Mouse (Mus musculus): ENCODE results near the gene Mfsd4b2. TPM values are rescaled to one million over a fixed set of nuclear protein-coding genes. Genes with fewer than 3 reads are reported as not detected.
A peak's percentile ranks its signal among the peaks of the same experiment; 100 is the strongest.

Gene Mfsd4b2
- not detected in 2 replicates for polyA plus RNA-seq (2014; fragmentation: Nextera tagmentation; extraction: Ambion mirVana)

- no peaks in the 10 kb centered on the region for H3K36me3 ChIP-seq (replicated peaks; ENCODE audit: control insufficient read depth, insufficient read depth)
- peak; percentile 57; the same call in 1 of the 2 replicates for ATAC-seq (ENCODE audit: low FRiP score)
- WGBS, result 3% methylated on average over 39 of the region's 41 CpGs
- H3K9ac ChIP-seq, result peak within 1 kb of the TSS; percentile 53
- peaks cover 7% of the 10 kb centered on the region; the same call in 1 of the 2 replicates for H3K4me1 ChIP-seq (replicated peaks; ENCODE audit: control insufficient read depth, insufficient read depth, low read length)
- no peak within 1 kb of the TSS for H3K27ac ChIP-seq
- H3K9me3 ChIP-seq (ENCODE audit: control insufficient read depth, low read length), result no peaks in the 10 kb centered on the region
- peak within 1 kb of the TSS; percentile 41 for H3K4me3 ChIP-seq (replicated peaks; ENCODE audit: low read length)
- DNase-seq (ENCODE audit: low spot score), result peak; percentile 33
- H3K4me2 ChIP-seq (replicated peaks), result peak within 1 kb of the TSS; percentile 73
- peaks cover 18% of the 10 kb centered on the region for H3K27me3 ChIP-seq (ENCODE audit: control insufficient read depth, insufficient read depth, low read length)
Observed at GRCm38 (mm10) chr10:39926616-39927139, at the start of gene Mfsd4b2. TSS of gene Mfsd4b2 (minus strand) at chr10:39926923.

DNA sequence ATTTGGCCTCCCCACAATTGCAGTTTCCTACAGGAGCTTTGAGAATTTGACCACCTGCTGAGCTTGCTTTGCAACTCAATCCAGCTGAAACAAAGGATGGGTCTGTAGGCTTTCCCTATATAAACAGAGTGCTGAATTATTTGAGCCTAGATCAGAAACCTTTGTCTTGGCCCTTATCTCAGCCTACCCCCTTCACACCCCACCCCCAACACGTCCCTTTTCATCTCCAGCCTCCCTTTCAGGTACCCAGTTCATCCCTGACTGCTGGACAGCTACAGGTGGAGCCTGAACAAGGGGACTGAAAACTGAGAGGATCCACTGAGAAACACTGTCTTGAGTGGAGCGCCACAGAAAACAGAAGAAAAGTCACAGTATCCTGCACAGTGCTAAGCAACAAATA is 49.0 kb upstream of the Mfsd4b2 start:
- no peak for ATAC-seq (ENCODE audit: low FRiP score)

GRCm38 (mm10) chr10:39974982-39975381 is 48.3 kb upstream of the Mfsd4b2 start:
- ATAC-seq (ENCODE audit: low FRiP score) (no peak), DNase-seq (ENCODE audit: low spot score) (no peak)
- H3K9ac ChIP-seq, result no peak overlapping the region
- no peak overlapping the region for H3K27ac ChIP-seq
- 73% methylated on average over 11 of the region's 11 CpGs for WGBS
- H3K4me2 ChIP-seq (replicated peaks), result no peak overlapping the region
- no peaks in the 10 kb centered on the region for H3K36me3 ChIP-seq (replicated peaks; ENCODE audit: control insufficient read depth, insufficient read depth)
- no peaks in the 10 kb centered on the region for H3K4me1 ChIP-seq (replicated peaks; ENCODE audit: control insufficient read depth, insufficient read depth, low read length)
- no peak overlapping the region for H3K4me3 ChIP-seq (replicated peaks; ENCODE audit: low read length)
- H3K27me3 ChIP-seq (ENCODE audit: control insufficient read depth, insufficient read depth, low read length), result no peaks in the 10 kb centered on the region
- peaks cover 7% of the 10 kb centered on the region; the same call in 1 of the 2 replicates for H3K9me3 ChIP-seq (ENCODE audit: control insufficient read depth, low read length)

More for the DNA sequence above, 49.0 kb upstream of the Mfsd4b2 start:
- Histone ChIP-seq H3K4me3 (replicated peaks; ENCODE audit: low read length) (no peak overlapping the region), H3K9me3 (ENCODE audit: control insufficient read depth, low read length) (peaks cover 7% of the 10 kb centered on the region; the same call in 1 of the 2 replicates), H3K4me1 (replicated peaks; ENCODE audit: control insufficient read depth, insufficient read depth, low read length) (no peaks in the 10 kb centered on the region), H3K4me2 (replicated peaks) (no peak overlapping the region), H3K27ac (no peak overlapping the region), H3K36me3 (replicated peaks; ENCODE audit: control insufficient read depth, insufficient read depth) (no peaks in the 10 kb centered on the region), H3K9ac (no peak overlapping the region), H3K27me3 (ENCODE audit: control insufficient read depth, insufficient read depth, low read length) (no peaks in the 10 kb centered on the region)
- 39% methylated on average over 2 of the region's 2 CpGs for WGBS
- no peak for DNase-seq (ENCODE audit: low spot score)

- no peak for ATAC-seq (ENCODE audit: low FRiP score)
- H3K9me3 ChIP-seq (ENCODE audit: control insufficient read depth, low read length), result no peaks in the 10 kb centered on the region
- H3K27me3 ChIP-seq (ENCODE audit: control insufficient read depth, insufficient read depth, low read length), result no peaks in the 10 kb centered on the region
- no peak overlapping the region for H3K4me3 ChIP-seq (replicated peaks; ENCODE audit: low read length)
- WGBS, result 90% methylated on average over 3 of the region's 3 CpGs
- H3K36me3 ChIP-seq (replicated peaks; ENCODE audit: control insufficient read depth, insufficient read depth), result no peaks in the 10 kb centered on the region
- no peak overlapping the region for H3K27ac ChIP-seq
- H3K9ac ChIP-seq, result no peak overlapping the region
- no peak for DNase-seq (ENCODE audit: low spot score)
- H3K4me2 ChIP-seq (replicated peaks), result no peak overlapping the region
- no peaks in the 10 kb centered on the region for H3K4me1 ChIP-seq (replicated peaks; ENCODE audit: control insufficient read depth, insufficient read depth, low read length)
Observed at GRCm38 (mm10) chr10:39967512-39967911, 40.8 kb upstream of the Mfsd4b2 start.

GRCm38 (mm10) chr10:39961906-39962305 is 35.2 kb upstream of the Mfsd4b2 start:
- DNase-seq (ENCODE audit: low spot score) (no peak), ATAC-seq (ENCODE audit: low FRiP score) (no peak)
- Histone ChIP-seq H3K4me1 (replicated peaks; ENCODE audit: control insufficient read depth, insufficient read depth, low read length) (peaks cover 3% of the 10 kb centered on the region; the same call in 1 of the 2 replicates), H3K9me3 (ENCODE audit: control insufficient read depth, low read length) (no peaks in the 10 kb centered on the region), H3K9ac (no peak overlapping the region), H3K27me3 (ENCODE audit: control insufficient read depth, insufficient read depth, low read length) (peaks cover 5% of the 10 kb centered on the region; the same call in 1 of the 2 replicates), H3K36me3 (replicated peaks; ENCODE audit: control insufficient read depth, insufficient read depth) (no peaks in the 10 kb centered on the region), H3K27ac (no peak overlapping the region), H3K4me3 (replicated peaks; ENCODE audit: low read length) (no peak overlapping the region), H3K4me2 (replicated peaks) (no peak overlapping the region)
- WGBS, result 48% methylated on average over 1 of the region's 1 CpGs

- Histone ChIP-seq H3K27ac (no peak overlapping the region), H3K9me3 (ENCODE audit: control insufficient read depth, low read length) (no peaks in the 10 kb centered on the region), H3K4me1 (replicated peaks; ENCODE audit: control insufficient read depth, insufficient read depth, low read length) (peaks cover 3% of the 10 kb centered on the region; the same call in 1 of the 2 replicates), H3K4me3 (replicated peaks; ENCODE audit: low read length) (peak overlapping the region; percentile 41), H3K36me3 (replicated peaks; ENCODE audit: control insufficient read depth, insufficient read depth) (no peaks in the 10 kb centered on the region), H3K9ac (no peak overlapping the region), H3K4me2 (replicated peaks) (peak overlapping the region; percentile 90), H3K27me3 (ENCODE audit: control insufficient read depth, insufficient read depth, low read length) (peaks cover 5% of the 10 kb centered on the region; the same call in 1 of the 2 replicates)
- no peak for DNase-seq (ENCODE audit: low spot score)
- WGBS, result 42% methylated on average over 11 of the region's 11 CpGs
- no peak; the same call in 1 of the 2 replicates for ATAC-seq (ENCODE audit: low FRiP score)
Observed at GRCm38 (mm10) chr10:39960441-39960822, 33.7 kb upstream of the Mfsd4b2 start.

DNA sequence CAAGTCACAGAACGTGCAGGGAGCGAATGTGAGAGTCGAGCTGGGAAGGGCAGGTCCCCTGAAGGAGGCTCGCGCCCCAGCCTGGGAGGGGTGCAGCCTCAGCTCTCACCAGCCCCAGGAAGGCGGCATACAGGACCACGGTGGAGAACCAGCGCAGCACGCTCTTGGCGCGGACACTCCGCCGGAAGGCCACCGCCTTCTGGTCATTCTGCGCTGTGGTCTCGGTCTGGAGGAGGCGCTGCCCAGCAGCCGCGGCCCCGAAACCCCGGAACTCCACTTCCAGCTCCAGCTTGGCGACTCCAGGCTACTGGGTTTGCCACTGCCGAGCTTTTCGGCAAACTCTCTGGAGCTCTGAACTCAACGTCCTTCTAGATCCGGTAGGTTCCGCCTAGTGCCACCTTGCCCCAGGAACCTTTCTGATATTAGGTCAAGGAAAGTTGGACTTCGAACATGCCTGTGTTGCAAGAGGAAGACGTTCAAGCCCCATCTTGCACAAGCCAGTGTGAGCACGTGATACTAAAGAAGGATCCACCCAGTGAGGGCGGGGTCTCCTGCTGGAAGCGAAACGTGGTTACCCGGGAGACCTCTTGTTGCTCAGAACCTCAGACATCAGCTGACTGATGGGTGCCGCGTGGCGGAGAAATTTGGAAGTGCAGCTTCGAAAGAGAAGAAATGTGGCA is 33.2 kb upstream of the Mfsd4b2 start, which contains the start of gene Mfsd4b3:
Gene Mfsd4b3, minus strand, starts transcription at position 393 of the 680 bp plus-strand sequence.
- under 1% methylated on average over 38 of the region's 38 CpGs for WGBS
- peak; percentile 98 for ATAC-seq (ENCODE audit: low FRiP score)
- peak within 1 kb of the TSS; percentile 52 for H3K9ac ChIP-seq

GRCm38 (mm10) chr10:39958266-39958665 is 31.5 kb upstream of the Mfsd4b2 start:
- peaks cover 3% of the 10 kb centered on the region; the same call in 1 of the 2 replicates for H3K4me1 ChIP-seq (replicated peaks; ENCODE audit: control insufficient read depth, insufficient read depth, low read length)
- H3K4me2 ChIP-seq (replicated peaks), result no peak overlapping the region
- peak; percentile 62 for DNase-seq (ENCODE audit: low spot score)
- peaks cover 5% of the 10 kb centered on the region; the same call in 1 of the 2 replicates for H3K27me3 ChIP-seq (ENCODE audit: control insufficient read depth, insufficient read depth, low read length)
- H3K9me3 ChIP-seq (ENCODE audit: control insufficient read depth, low read length), result no peaks in the 10 kb centered on the region
- no peak for ATAC-seq (ENCODE audit: low FRiP score)
- H3K9ac ChIP-seq, result no peak overlapping the region
- H3K27ac ChIP-seq, result no peak overlapping the region
- no peak overlapping the region for H3K4me3 ChIP-seq (replicated peaks; ENCODE audit: low read length)
- 69% methylated on average over 4 of the region's 4 CpGs for WGBS
- no peaks in the 10 kb centered on the region for H3K36me3 ChIP-seq (replicated peaks; ENCODE audit: control insufficient read depth, insufficient read depth)

More for the DNA sequence above, 33.2 kb upstream of the Mfsd4b2 start, which contains the start of gene Mfsd4b3:
- Histone ChIP-seq H3K4me3 (replicated peaks; ENCODE audit: low read length) (peak within 1 kb of the TSS; percentile 41), H3K36me3 (replicated peaks; ENCODE audit: control insufficient read depth, insufficient read depth) (no peaks in the 10 kb centered on the region), H3K4me2 (replicated peaks) (peak within 1 kb of the TSS; percentile 90), H3K9me3 (ENCODE audit: control insufficient read depth, low read length) (no peaks in the 10 kb centered on the region), H3K4me1 (replicated peaks; ENCODE audit: control insufficient read depth, insufficient read depth, low read length) (peaks cover 3% of the 10 kb centered on the region; the same call in 1 of the 2 replicates), H3K27ac (no peak within 1 kb of the TSS), H3K27me3 (ENCODE audit: control insufficient read depth, insufficient read depth, low read length) (peaks cover 5% of the 10 kb centered on the region; the same call in 1 of the 2 replicates)
- DNase-seq (ENCODE audit: low spot score), result peak; percentile 89

DNA sequence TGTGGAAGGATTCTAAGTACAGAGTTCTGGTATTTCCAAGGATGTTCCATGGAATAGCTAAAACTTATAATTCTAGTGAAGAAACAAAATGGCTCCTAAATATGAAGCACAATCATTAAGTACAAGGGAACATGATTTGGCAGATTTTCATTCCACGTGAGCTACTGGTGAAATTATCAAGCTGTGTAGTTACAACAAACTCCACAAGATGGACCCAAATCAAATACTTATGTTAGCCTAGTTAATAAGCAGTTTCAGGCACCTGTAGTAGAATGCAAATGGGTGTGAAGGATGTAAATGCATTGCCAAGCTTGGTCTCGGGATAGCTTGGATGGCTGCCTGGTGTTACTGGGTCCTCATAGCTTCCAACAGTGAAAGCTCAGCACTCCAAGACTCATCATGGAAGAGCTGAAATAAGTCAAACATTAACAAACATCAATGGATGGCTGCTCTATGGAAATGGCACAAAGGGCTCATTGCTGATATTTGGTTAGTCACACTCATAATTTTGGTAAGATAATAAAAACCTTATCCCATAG is 29.7 kb upstream of the Mfsd4b2 start:
- H3K36me3 ChIP-seq (replicated peaks; ENCODE audit: control insufficient read depth, insufficient read depth), result no peaks in the 10 kb centered on the region
- H3K27me3 ChIP-seq (ENCODE audit: control insufficient read depth, insufficient read depth, low read length), result peaks cover 5% of the 10 kb centered on the region; the same call in 1 of the 2 replicates
- ATAC-seq (ENCODE audit: low FRiP score), result no peak
- no peak overlapping the region for H3K9ac ChIP-seq
- H3K4me1 ChIP-seq (replicated peaks; ENCODE audit: control insufficient read depth, insufficient read depth, low read length), result peaks cover 3% of the 10 kb centered on the region; the same call in 1 of the 2 replicates
- no peak overlapping the region for H3K4me3 ChIP-seq (replicated peaks; ENCODE audit: low read length)
- no peaks in the 10 kb centered on the region for H3K9me3 ChIP-seq (ENCODE audit: control insufficient read depth, low read length)
- WGBS, result 69% methylated on average over 2 of the region's 2 CpGs
- DNase-seq (ENCODE audit: low spot score), result no peak
- no peak overlapping the region for H3K27ac ChIP-seq
- no peak overlapping the region for H3K4me2 ChIP-seq (replicated peaks)

Measured in hindbrain, embryonic 14.5 days (tissue).